Mouse (Mus musculus) c-Kit-positive CD71-positive TER-119-negative erythroid progenitor cells, embryonic 14.5 days (primary cell): ENCODE data around the gene Gm11077.

Experiments used
- DNase-seq: peaks from one replicate; pipeline ENCODE4 v3.0.0-alpha.2; 2013; ENCODE audit warnings: low read depth

The Gm11077 gene

DNA sequence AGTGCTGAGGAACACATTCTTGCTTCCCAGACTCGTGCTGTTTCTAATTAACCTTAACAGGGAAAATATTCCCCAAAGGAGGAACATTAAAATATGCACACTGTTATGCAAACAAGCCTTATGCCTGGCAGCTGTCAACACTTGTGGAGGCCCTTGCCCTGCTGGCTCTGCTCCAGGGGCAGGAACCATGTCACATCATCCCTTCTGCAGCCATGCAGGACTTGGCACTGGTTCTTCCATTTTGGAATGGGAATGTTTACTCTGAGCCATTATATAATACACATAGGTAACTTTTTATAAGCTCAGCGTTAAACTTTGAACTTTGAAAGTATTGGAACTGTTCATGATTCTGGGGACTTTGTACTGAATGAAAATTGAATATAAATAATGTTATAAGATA, 18.5 kb downstream of the Gm11077 start:
- no peak for DNase-seq

DNA sequence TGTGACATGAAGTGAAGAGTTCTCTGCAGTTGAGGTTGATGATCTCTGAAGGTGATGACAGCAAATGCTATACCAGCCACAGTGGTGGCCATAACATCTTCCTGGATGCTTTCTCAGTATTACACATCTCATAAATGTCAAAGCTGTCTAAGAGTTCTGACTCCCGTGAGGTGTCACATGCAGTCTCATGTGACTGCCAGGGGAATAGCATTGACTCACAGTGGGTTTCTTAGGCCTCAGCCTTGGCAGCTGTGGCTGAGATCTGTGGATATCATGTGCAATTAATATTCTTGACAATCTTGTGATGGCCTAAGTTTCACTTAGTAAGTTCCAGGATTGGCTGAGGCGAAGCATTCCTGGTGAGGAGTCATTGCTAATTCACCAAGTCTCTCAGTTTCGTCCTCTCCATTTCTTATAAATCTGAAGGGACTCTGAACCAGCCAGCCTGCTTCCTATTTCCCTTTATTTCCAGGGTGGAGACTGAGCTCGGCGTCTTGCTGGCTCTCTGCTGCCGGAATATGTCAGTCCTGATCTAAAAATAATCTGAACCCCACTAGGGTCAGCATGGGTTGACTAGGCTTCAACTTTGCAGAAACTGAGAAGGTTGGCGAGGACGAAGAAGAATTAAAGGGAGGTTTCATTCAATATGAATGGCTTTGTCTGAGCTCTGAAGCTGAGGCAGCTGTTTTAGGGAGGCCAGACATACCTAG, 21.4 kb downstream of the Gm11077 start:
- DNase-seq: no peak

DNA sequence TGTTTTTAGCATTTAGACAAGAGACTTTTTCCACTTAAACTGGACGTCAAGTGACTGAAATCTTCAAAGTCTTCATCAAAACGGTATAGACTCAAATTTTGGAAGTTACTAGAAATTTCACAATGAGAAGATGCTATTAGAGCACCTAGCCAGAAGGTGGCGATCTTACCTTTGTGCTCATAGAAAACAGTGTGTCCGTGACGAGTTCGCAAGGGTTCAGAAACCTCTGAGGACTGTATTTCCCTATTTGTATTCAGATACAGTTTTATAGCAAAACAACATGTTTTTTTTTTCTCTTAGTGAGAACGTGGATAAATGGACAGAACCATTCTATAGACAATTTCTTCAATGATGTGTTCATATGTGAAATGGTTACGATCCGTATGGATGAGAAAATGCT, 37.3 kb downstream of the Gm11077 start:
- no peak for DNase-seq

DNA sequence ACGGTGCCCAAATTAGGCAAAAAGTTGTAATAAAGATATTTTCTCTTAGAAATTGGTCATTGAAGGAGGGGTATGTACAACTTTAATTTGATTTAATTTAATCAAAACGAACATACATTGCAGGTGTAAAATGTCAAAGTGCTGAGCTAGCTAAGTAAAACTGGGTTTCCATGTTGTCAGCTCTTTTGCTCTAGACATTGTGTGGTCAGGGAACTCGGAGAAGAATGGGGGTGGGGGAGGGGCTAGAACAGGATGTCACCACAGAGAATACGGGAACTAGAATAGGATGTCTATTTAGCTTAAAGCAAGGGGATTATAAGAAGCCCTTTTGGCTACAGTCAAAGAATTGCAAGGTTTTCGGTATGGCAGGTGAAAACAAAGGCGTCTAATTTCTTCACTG, 38.2 kb downstream of the Gm11077 start:
- no peak for DNase-seq

DNA sequence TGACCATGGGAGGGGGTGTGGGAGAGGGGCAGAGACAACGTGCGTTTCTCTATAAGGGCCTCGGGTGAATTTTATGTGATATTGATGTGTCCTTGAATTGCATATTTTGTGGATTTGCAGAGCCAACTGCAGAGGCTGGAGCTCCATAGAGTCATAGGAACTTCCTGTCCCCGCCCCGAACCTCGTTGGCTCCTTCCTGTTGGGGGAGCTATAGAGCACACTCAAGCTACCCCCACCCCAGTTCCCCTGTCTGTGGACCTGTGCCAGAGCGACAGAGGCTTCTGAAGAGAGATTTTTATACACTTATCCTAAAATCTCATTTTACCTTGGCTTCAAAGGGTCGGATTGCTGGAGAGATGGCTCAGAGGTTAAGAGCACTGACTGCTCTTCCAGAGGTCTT, 39.1 kb downstream of the Gm11077 start:
- no peak for DNase-seq

DNA sequence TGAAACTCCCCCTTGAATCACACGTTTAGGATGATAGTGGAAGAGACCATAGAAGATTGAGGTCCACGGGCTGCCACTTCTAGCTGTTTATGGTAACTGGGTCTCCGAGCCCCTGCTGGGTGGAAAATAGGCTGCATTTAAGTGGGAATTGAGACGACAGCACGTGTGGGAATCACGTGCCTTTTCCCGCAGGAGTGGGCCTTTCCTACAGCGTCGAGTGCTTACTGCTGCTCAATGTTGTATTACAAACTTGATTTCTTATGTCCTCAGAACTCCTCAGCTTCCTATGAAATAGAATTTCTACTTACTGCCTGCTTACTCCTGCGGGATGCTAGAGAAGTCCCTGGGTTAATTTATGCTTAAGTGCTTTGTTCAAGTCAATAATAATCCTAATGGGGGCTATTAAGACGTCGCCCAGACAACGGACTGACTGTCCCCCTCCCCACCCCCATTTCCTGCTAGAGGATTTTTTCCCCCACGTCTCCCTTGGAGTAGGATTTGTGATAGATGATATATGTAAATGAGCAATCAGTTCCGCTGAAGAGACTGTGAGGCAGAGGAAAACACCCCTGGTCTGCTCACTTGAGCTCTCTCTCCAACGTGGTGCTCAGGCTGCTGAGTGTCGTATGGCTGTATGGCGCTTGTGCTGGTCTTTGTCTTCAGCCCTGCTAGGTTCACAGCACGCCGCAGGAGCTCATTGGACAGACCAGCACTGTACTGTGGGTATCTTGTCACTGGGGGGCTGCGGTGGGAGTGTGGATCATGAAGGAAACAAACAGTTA, 40.0 kb downstream of the Gm11077 start:
- no peak for DNase-seq

DNA sequence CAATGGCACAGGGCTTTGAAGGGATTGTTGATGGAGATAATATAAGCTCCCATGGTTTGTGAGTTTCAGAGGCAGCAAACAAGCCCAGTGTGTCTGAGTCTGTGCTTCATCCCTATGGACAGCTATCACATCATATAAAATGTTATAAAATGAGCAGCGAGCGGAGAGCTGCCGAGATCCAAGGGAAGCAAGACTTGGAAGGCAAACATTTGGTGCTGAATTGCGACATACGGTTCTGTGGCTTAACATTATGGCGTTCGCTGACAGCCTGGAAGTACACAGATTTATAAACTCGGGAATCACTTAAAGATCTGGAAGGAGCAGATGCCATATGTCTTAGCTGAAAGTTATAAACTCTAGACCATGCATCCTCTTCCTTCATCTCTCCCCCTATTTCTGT, 47.2 kb downstream of the Gm11077 start:
- no peak for DNase-seq

DNA sequence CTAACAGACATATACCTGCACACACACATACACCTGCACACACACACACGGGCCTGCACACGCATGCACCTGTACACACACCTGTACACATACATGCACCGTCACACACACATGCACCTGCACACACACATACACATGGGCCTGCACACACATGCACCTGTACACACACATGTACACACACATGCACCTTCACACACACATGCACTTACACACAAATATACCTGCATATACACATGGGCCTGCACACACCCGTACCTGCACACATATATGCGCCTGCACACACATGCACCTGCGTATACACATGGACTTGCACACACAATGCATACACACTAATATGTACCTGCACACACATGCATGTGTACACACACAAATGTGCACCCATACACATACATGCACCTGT, 53.4 kb downstream of the Gm11077 start:
- DNase-seq: no peak

DNA sequence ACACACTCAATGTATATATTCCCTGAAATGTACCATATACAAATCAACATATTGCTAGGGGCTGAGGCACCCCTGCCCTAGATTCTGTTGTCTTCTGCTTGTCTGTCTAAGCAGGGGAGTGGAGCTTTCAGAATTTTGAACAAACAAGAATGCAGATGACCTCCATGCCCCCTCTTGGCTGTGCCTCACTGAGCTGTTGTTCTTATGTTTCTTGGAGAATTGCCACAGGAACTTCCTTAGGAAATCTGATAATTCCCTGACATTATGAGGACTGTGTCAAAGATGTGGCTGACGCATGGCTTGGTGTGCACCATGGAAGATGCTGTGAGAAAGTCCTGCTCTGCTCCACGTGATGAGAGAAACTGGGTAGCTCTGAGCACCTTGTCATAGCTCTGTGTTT, 57.0 kb downstream of the Gm11077 start:
- DNase-seq: no peak

DNA sequence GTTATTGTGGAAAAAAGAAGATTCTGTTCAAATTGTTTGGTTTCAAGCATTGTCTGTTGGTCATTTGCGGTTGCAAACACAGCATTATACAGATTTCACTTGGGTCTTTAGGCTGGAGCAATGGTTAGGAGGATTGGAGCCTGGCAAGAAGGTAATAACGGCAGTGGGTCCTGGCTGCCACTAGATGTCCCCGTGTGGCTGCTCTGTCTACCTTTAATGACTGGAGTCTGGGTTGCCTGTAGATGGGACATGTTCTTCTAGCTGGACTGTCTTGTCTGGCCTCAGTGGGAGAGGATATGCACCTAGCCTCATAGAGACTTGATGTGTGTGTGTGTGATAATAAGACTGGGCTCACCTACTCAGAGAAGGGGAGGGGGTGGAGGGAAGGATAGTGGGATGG, 60.8 kb downstream of the Gm11077 start:
- no peak for DNase-seq

DNA sequence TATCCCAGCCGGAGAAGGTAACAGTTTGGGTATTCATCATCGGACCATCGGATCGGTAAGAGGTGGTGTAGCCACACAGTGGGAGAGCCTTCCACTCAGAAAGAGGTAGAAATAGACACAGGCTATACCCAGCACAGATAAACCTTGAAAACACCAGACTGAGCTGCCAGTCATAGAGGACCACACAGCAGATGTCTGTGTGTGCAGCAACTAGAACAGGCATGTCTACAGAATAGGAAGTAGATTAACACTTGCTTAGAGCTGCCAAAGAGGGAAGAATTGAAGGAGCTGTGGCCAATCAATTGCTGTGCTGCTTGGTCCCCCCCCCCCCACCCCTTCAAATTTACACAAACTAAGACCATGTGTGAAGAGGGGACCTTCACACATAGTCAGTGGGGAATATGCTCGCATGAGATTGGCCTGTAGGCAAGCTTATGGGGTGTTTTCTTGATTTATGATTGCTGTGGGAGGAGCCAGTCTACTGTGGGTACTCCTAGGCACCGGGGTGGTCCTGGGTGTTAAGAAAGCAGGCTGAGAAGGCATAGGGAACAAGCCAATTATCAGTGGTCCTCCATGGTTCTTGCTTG, 64.7 kb downstream of the Gm11077 start:
- DNase-seq: no peak

DNA sequence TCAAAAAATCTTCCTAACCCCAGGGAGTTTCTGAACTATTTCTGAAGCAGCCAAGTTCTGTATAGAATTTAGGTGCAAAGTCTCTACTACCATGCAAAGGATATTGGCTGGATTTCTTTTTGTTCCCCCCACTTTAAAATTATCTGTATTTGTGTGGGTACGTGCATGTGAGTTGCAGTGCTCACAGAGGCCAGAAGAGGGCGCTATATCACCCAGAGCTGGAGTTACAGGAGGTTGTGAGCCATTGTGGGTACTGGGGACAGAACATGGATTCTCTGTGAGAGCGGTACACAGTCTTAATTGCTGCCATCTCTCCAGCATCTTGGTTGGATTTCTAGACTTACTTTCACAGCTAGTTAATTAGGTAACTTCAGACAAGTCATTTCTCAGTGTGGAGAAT, 69.8 kb downstream of the Gm11077 start:
- no peak for DNase-seq

DNA sequence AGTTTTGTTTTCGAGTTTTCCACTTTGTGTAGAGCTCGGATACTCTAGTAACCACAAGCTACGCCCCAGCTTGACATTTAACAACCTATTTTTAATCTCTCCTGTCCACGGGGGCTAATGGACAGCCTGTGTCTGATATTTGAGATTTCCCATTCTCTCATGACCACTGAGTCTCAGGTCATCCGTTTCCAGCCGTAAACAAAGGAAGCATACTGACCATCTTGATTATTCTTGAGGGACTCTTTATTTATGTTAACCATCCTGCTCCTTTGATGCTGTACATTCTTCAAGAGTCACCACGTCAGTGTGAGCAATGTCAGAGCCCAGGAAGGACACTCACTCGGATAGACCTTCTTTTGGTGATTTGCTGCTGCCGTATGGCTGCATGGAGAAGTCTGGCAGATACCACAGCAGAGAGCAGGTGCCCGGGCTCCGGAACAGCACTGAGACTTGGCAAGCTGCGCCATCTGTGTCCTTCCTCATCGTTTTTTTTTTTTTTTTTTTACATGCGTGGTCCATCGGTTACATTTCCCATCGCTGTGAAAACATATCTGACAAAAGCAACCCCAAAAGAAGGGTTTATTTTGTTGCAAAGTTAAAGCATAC, 70.5 kb downstream of the Gm11077 start:
- DNase-seq: no peak

DNA sequence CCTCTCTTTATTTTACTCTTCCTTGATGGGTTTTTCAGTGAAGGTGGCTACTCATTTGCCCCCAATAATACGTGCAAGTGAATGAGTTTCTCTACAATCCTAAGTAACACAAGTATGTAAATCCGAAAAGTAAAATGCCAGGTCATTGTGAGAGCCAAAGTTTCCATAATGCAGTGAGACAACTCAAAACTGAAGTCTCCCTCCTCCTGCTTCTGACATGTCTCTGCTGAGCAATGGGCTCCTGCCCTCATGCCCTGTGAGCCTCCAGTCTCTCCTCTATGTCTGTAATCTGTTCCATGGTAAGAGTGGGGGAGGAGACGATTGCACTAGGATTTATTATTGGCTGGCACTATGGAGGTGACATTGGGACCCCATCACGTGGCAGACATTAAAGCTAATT, 71.5 kb downstream of the Gm11077 start:
- DNase-seq: no peak
